Mouse (Mus musculus): ENCODE results near the gene Gm49393. TPM values are rescaled to one million over a fixed set of nuclear protein-coding genes. Genes with fewer than 3 reads are reported as not detected.
A peak's percentile ranks its signal among the peaks of the same experiment; 100 is the strongest.
"Not testable (repeated sequence)": the region's sequence is repeated elsewhere in the genome, so short reads cannot be mapped to it uniquely, and the experiment has no call there.

Gene Gm49393
- not detected for total RNA-seq (2022)

DNA sequence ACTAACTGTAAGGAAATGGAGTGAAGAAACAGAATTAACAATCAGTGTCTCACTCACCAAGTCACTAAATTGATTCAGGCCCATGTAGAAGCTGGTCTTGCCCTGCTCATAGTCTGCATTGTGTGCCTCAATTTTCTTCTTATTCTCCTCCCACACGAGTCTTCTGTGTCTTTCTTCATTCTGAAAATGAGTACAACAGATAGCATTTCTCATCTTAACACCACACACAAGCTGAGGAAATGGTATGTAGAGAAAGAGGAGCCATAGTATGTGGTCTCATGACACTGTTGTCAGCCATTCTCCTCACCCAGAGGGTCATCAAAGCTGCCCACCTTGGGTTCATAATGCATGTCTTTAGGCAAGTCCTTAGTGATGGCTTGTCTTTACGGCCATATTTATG is at the start of gene Gm49393:
Gene Gm49393, minus strand, starts transcription at position 101 of the 400 bp plus-strand sequence.
- DNase-seq (ENCODE audit: low spot score in 2 of 2): not testable (repeated sequence)

DNA sequence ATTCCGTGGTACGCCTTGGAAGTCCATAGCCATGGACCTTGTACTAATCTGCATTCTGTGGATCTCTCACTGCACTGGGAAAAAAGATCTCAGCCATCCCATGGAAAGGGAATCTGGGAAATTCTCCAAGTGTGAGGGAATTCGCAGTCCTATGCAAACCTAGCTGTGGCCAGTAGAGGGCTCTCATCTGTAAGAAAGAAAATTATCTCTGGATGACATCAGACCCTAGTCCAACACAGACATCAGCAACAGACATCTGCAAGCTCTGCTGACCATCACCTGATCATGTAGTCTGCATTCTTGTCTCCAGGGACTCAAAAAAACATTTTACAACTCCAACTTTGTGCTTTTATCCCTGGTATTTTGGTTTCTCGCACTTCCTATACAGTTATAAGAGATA is 36.9 kb upstream of the Gm49393 start:
- not testable (repeated sequence) for DNase-seq (ENCODE audit: low spot score in 2 of 2)

DNA sequence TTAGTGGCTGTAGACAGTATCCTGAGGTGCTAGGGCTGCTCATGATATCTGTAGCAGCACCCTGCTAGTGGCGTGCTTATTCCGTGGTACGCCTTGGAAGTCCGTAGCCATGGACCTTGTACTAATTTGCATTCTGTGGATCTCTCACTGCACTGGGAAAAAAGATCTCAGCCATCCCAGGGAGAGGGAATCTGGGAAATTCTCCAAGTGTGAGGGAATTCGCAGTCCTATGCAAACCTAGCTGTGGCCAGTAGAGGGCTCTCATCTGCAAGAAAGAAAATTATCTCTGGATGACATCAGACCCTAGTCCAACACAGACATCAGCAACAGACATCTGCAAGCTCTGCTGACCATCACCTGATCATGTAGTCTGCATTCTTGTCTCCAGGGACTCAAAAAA is 28.6 kb upstream of the Gm49393 start:
- DNase-seq (ENCODE audit: low spot score in 2 of 2): not testable (repeated sequence)

DNA sequence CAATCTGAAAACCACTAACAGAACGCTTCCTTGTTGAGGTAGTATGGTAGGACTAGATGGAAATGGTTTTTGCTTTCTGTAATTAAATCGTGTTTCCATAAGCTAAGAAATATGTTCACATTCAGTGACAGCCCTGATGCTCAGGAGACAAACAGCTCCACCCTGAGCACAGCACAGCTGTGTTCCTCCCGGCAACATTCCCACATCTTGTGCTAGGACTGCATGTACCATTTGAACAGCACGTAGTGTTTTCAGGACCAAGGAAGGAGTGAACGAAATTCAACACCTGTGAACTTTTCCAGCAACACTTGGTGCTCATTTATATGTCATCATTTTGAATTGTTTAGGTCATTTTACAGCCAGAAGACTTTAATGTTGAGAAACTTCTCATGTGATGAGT is 26.3 kb upstream of the Gm49393 start:
- no peak for DNase-seq (ENCODE audit: low spot score in 2 of 2)

DNA sequence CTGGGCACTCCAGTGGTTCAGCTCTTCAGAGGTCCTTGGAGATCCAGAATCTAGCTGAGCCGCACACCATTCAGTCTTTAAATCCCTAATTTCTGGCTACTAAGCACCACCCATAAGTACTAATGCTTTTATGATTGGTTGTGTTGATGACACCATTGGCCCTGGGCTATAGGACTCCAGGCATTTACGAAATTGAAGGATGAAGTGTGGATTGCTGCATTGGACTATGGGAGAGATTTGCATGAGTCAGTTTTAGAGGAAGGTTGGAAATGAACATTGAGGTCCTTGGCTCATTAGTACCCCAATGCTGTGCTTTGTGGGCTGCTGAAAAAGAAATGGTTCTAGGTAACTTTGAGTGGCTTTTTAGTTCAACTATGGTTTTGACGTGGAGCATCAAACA is 6.5 kb upstream of the Gm49393 start, which contains the start of gene Tpbpa:
Gene Tpbpa, minus strand, starts transcription at position 101 of the 400 bp plus-strand sequence.
- DNase-seq (ENCODE audit: low spot score in 2 of 2): not testable (repeated sequence)

DNA sequence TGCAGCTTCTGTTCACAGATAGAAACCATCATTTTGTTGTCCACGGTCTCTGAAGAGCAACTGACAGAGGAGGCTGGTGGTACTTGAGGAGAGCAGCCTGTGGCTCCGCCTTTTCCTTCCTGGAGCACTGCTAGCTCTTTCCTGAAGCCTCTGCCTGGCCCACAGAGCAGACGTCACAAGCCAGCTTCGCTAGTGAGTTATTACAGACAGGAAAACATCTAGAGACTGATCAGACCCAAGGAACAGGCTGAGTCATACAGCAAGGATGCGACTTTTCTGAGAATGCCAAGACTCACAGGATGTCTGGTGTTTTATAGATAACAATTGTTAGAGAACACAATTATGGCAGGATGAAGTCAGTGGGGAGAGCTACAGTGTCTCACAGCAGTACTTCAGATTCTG is 1.1 kb upstream of the Gm49393 start, which contains the start of the genes Gm49391 and Ctla2a:
Gene Gm49391, minus strand, starts transcription at position 72 of the 402 bp plus-strand sequence.
Gene Ctla2a, minus strand, starts transcription at position 126 of the 402 bp plus-strand sequence.
- DNase-seq (ENCODE audit: low spot score in 2 of 2): no peak

DNA sequence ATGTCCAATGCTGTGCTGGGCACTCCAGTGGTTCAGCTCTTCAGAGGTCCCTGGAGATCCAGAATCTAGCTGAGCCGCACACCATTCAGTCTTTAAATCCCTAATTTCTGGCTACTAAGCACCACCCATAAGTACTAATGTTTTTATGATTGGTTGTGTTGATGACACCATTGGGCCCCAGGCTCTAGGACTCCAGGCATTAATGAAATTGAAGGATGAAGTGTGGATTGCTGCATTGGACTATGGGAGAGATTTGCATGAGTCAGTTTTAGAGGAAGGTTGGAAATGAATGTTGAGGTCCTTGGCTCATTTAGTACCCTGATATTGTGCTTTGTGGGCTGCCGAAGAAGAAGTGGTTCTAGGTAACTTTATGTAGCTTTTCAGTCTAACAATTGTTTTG is 30.6 kb downstream of the Gm49393 start, which contains the start of gene Tpbpb:
Gene Tpbpb, minus strand, starts transcription at position 101 of the 400 bp plus-strand sequence.
- DNase-seq (ENCODE audit: low spot score in 2 of 2): not testable (repeated sequence)

DNA sequence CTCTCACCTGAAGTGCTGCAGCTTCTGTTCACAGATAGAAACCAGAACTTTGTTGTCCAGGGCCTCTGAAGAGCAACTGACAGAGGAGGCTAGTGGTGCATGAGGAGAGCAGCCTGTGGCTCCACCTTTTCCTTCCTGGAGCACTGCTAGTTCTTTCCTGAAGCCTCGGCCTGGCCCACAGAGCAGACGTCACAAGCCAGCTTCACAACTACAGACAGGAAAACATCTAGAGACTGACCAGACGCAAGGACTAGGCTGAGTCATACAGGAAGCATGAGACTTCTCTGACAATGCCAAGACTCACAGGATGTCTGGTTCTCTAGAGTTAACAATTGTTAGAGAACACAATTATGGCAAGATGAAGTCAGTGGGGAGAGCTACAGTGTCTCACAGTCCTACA is 38.1 kb downstream of the Gm49393 start, which contains the start of gene Ctla2b:
Gene Ctla2b, minus strand, starts transcription at position 120 of the 400 bp plus-strand sequence.
- no peak for DNase-seq (ENCODE audit: low spot score in 2 of 2)

DNA sequence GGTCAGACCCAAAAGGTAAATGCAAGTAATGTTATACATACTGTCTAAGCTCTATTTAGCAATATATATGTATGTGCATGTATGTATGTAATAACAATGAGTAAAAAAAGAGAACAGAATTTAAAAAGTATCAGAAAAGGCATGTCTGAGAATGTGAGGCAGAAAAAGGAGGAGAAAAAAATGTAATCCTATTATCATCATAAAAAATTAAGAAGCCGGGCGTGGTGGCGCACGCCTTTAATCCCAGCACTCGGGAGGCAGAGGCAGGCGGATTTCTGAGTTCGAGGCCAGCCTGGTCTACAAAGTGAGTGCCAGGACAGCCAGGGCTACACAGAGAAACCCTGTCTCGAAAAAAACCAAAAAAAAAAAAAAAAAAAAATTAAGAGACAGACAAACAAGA is 38.6 kb downstream of the Gm49393 start, which contains the start of gene Gm49392:
Gene Gm49392, minus strand, starts transcription at position 101 of the 400 bp plus-strand sequence.
- not testable (repeated sequence) for DNase-seq (ENCODE audit: low spot score in 2 of 2)

DNA sequence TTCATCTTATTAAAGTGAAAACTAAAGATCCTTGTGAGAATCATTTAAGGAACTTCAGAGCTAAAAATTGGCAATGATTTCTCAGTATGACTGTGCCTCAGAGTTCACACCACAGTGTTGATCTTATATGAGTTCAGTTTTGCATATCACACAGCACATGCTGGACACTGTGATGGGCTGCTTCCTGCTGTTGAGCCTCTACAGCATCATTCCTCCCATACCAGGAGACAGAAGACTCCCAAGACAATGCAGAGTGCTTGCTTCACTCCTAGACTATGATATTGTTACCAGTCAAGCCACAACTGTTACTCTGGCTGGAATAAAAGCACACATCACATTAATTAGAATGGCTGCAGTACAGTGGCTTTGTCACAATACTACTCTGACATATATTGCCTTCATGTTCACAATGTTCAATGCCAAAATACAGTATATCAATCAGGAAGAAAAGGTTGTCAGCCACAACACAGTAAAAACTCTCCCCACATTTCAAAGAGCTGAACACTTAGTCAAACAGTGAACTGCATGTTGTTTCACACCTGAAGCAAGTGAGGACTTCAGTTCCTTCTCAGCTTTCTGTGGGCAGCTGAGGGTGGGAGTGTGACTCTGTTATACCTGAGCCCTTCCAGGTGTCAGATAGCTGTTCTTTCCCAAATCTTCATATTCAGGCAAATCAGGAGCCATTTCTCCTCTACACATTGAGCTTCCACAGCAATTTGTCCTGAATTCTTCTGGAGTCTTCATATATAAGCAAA is 39.8 kb downstream of the Gm49393 start:
- DNase-seq (ENCODE audit: low spot score in 2 of 2): no peak

DNA sequence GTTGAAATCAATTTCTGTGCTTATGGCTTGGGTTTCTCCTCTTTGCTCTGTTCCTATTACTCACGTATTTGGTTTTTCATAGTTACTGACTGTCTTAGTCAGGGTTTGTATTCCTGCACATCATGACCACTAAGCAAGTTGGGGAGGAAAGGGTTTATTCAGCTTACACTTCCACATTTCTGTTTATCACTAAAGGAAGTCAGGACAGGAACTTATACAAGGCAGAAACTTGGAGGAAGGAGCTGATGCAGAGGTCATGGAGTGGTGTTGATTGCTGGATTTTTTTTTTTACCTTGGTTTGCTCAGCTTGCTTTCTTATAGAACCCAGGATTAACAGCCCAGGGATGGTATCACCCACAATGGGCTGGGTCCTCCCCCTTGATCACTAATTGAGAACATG is 43.1 kb downstream of the Gm49393 start:
- DNase-seq (ENCODE audit: low spot score in 2 of 2): no peak

DNA sequence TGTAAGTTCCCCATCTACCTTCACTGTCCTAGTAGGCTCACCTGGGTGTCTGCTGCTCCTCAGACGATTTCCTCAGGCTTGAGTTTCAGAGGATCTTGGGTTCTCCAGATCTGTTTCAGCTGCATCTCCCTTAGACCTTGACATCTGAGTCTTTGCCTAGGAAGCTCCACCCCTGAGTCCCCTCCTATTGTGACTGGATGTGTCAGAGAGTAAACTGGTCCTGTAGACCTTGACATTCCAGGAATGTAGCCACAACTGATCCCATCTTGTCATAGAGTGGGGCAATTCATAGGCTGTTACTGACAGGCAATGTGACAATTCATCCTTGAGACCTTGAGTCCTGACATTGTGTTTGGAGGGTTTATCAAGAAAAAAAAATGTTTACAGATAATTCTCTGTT is 71.1 kb downstream of the Gm49393 start, which contains the start of gene 4930486L24Rik:
Gene 4930486L24Rik, minus strand, starts transcription at position 195 of the 400 bp plus-strand sequence.
- DNase-seq (ENCODE audit: low spot score in 2 of 2): no peak

DNA sequence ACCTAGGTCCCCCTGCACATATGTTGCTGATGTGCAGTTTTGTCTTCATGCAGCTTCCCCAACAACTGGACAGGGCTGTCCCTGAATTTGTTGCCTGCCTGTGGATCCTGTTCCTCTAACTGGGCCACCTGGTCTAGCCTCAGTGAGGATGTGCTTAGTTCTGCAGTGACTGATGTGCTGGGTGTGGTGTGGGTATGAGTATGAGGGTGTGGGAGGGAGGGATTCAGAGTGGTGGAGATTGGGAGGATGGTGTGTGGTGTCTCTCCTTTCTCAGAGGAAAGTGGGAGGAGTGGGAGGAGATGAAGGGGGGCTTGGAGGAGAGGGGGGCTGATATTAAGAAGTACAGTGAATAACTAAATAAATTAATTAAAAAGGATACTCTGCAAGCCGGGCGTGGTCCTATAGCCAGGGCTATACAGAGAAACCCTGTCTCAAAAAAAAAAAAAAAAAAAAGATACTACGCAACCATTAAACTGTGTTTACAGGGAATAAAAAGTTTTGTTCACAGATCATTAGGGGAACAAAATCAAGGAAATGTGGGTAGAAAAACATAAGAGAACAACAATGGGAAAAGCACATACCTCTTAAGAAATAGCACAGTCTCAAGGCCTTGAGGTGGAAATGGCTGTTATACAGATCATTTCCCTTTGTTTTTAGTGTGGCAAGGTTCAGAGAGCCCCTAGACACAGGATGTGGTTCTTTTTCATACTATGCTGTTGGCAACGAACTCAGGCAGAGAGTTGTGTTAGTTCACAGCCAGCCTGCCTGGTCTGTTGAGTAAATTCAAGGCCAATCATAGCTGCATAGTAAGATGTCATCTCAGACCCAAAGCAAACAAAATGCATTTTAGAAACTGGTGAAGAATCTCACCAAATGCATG is 86.9 kb downstream of the Gm49393 start:
- DNase-seq (ENCODE audit: low spot score in 2 of 2): no peak

DNA sequence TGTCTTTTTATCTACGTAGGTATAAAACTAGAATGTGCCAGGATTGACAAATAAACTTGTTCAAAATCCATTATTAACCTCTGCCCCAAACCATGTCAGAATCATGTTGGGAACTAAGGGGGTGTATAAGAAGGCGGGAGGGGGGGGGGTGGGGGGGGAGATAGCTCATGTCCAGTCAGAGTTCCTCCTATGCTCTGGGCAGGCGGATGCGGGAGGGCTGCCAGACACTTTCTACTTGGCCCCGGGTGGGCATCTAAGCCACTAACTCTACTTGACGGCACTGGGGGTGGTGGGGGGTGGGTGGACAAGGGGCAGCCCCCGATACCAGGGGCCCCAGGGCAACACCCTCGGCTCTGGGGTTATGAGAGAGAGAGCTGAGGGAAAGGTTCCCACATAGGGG is 92.2 kb downstream of the Gm49393 start:
- no peak for DNase-seq (ENCODE audit: low spot score in 2 of 2)

DNA sequence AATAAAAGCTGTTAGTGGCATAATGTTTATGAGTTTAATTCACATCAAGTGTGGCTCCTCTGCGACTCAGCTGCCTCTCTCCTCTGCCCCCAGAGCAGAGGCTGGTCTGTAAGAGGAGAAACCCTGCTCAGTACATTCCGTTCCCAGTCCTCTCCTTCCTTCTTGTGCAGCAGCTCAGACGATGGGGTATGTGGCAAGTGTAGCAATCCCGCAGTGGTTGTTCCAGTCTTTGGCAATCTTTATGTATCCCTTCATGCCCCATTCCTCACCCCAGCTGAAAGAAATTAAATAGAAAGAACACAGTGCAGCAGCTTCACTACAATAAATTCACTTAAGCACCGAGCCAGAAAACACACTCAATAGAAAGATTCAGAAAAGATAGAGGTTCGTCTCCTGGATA is 92.7 kb downstream of the Gm49393 start:
- DNase-seq (ENCODE audit: low spot score in 2 of 2): no peak

DNA sequence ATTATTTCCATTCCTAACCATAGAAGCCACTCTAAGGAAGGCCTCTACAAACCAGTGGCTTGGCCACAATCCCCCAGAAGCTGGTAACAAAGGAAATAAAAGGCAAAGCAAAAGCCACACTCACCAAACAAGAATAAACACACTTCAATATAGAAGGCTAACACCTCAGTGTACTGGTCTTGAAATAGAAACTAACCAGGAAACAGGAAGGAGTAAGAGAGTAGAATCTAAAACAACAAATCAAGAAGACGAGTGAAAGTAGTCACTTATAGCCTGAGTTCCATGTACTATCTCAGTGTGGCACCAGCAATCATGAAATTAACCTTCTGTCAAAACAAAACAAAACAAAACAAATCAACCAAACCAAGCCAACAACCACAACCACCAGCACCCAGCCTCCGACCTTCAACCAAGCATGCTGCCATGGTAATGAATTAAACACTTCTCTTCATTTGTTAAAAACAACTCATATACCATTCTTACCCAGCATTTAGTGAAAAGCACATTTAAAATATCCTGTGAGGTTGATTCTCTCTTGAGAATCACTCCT is 96.0 kb downstream of the Gm49393 start:
- no peak for DNase-seq (ENCODE audit: low spot score in 2 of 2)

DNA sequence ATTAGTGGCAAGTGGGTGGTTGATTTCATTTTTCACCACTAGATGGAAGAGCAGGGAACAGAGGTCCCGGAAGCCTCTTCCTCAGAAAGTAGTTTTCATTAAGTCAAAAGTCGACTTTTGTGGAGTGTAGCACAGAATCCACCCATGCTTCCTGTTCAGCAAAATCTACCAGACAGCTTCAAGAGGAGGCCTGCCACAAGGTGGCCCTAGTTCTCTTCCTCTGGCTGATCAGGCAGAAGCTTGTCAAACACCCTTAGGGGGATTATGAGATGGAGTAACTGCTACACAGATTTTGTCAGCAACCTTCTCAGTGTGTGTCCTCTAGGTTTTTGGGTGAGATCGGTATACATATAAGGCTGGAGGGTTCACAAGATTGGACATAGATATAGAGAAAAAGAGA is 109.3 kb downstream of the Gm49393 start:
- no peak for DNase-seq (ENCODE audit: low spot score in 2 of 2)

DNA sequence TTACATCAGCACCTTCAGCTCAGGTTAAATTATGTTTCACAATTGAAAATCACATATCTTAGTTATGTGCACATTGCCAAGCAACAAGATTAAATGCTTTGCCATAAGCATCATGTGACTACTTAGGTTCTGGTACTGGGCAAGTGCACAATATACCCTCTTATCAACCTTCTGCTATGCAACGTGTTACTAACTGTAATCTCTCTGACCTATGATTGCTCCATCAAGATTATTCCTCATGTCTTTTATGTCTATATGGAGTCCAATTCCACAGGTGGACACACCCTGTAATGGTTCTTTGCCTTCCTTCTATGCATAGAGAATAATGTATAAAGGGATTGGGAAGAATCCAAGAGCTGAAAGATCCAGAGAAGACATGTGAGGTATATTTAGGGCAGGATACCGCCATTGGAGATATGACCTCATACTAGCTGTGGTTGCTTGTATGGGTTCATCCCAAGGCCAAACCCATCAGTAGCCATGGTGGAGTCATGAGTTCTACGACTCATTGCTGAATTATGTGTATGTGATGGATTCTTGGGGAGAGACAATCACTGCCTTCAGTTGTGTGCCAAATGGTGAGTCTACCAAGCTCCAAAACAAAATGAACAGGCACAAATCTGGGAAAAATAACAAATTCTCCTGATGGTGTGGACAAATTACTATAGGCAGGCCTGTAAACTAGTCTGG is 114.8 kb downstream of the Gm49393 start:
- no peak for DNase-seq (ENCODE audit: low spot score in 2 of 2)

DNA sequence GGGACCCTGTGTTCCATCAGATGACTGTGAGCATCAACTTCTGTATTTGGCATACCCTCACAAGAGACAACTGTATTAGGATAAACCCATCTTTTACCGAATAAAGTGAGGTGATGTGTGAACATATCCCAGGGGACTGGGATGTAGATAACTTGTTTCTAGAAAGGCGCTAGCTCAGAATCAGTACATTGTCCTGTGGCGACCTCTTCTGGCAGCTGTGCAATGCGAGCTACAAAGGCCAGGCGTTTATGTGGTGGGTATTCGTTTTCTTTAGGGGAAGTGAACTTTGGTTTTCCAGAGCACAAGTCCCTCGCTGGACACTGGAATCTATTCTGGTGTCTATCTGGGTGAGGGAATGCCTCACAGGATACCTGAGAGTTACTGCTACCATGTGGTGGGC is 115.9 kb downstream of the Gm49393 start:
- peak in 1 of 2 experiments; percentile 12 for DNase-seq (ENCODE audit: low spot score in 2 of 2)

DNA sequence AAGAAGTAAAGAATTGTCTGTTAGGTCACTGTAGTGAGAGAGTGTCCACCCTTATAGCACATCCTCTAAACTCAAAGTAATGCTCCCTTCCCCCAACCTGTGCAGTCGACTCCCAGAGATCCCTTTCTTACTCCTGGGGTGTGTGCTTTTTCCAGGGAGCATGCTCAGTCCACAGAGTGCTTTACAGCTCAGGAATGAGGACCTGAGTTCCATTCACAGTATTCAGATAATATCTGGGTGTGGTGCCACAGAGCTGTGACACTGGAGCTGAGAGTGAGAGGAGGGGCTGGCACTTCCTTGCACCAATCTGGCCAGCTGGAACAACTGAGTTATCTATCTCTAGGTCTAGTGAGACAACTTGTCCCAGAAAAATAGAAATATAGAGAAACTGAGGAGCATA is 121.7 kb downstream of the Gm49393 start:
- no peak for DNase-seq (ENCODE audit: low spot score in 2 of 2)

DNA sequence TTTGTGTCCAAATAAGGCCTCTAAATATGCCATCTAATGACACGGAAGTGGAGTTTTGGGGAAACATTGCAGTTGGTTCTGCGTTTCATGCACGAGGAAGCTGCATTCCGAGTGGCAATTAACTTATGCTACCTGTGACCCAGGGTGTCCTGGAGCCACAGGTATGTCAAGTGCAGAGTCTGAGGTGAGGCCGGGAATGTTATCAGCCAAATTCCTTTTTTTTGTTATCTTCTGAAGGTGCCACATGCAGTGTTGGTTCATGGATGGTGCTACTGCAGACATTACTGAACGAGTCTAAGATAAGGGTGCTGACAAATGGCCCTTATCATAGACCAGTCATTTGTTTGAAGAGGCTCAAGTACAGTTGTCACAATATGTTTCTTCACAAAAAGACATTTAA is 122.6 kb downstream of the Gm49393 start:
- DNase-seq (ENCODE audit: low spot score in 2 of 2): no peak

Data from left cerebral cortex, adult 8-10 months (tissue).